Mouse (Mus musculus) R1 (cell line): ENCODE results near the gene Abl2.

Experiments
- DNase-seq: peaks from one replicate; pipeline ENCODE4 v3.0.0-alpha.2; 2018; ENCODE audit warnings: low read depth, low spot score

Abl2 gene

GRCm38 (mm10) chr1:156668602-156669001 lies 110.0 kb downstream of the Abl2 start:
- peak; percentile 99 for DNase-seq

GRCm38 (mm10) chr1:156669208-156669983 lies 110.8 kb downstream of the Abl2 start:
- DNase-seq = peak; percentile 89

- no peak for DNase-seq
Measured at GRCm38 (mm10) chr1:156671921-156672320, 113.3 kb downstream of the Abl2 start.

GRCm38 (mm10) chr1:156672720-156673475 lies 114.3 kb downstream of the Abl2 start:
- peak; percentile 85 for DNase-seq

GRCm38 (mm10) chr1:156673476-156674194 lies 115.0 kb downstream of the Abl2 start:
- peak; percentile 61 for DNase-seq

- peak; percentile 78 for DNase-seq
Measured at GRCm38 (mm10) chr1:156674195-156675000, 115.8 kb downstream of the Abl2 start, which contains the start of gene Tor3a. Gene Tor3a (minus strand): TSS chr1:156674356.

- peak; percentile 91 for DNase-seq
Measured at GRCm38 (mm10) chr1:156676171-156676570, 117.6 kb downstream of the Abl2 start.

- no peak for DNase-seq
Measured at GRCm38 (mm10) chr1:156676596-156676995, 118.0 kb downstream of the Abl2 start.

- peak; percentile 84 for DNase-seq
Measured at GRCm38 (mm10) chr1:156677230-156677629, 118.6 kb downstream of the Abl2 start.

- no peak for DNase-seq
Measured at GRCm38 (mm10) chr1:156679599-156679998, 121.0 kb downstream of the Abl2 start.

- DNase-seq = no peak
Measured at GRCm38 (mm10) chr1:156686025-156686661, 127.6 kb downstream of the Abl2 start.
